Mouse (Mus musculus): ENCODE measurements around the gene Tnnc1. TPM values are rescaled to one million over a fixed set of nuclear protein-coding genes. Genes with fewer than 3 reads are reported as not detected.

Tnnc1 gene
- 0.23 TPM in 1 of 2 replicates, not detected in the other for polyA plus RNA-seq (2012; ENCODE audit: insufficient read depth, low replicate concordance)

DNA sequence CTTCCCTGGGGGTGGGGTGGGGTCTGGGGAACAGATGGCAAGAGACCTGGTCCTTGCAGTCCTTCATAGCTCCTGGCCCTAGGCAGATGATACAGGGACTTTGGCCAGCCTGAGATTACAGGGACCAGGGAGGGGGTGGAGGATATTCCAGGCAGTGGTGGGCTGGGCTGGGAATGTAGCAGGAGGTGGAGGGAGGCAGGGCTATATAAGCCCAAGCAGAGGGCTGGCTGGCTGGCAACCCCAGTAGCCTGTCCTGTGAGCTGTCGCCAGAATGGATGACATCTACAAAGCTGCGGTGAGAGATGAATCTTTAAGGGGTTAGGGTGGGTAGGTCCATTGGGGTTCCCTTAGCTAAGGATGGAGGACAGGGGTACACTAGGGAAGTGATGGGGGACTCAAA, at the start of gene Tnnc1:
TSS of gene Tnnc1 (plus strand) at position 229 of the 400 bp plus-strand sequence.
- no peak for TF ChIP-seq GATA1 (IDR thresholded peaks at IDR 0.05; ENCODE audit: borderline replicate concordance, low read length)
- TF ChIP-seq FLI1 (IDR thresholded peaks at IDR 0.05; ENCODE audit: low read length) = no peak
- Histone ChIP-seq H3K9me3 (no peaks in the 10 kb centered on the region), H3K27me3 (replicated peaks) (peaks cover 36% of the 10 kb centered on the region), H3K4me3 (replicated peaks) (peak within 1 kb of the TSS; percentile 99), H3K4me1 (peaks cover 41% of the 10 kb centered on the region), H3K36me3 (replicated peaks; ENCODE audit: low read length) (peaks cover 27% of the 10 kb centered on the region)

DNA sequence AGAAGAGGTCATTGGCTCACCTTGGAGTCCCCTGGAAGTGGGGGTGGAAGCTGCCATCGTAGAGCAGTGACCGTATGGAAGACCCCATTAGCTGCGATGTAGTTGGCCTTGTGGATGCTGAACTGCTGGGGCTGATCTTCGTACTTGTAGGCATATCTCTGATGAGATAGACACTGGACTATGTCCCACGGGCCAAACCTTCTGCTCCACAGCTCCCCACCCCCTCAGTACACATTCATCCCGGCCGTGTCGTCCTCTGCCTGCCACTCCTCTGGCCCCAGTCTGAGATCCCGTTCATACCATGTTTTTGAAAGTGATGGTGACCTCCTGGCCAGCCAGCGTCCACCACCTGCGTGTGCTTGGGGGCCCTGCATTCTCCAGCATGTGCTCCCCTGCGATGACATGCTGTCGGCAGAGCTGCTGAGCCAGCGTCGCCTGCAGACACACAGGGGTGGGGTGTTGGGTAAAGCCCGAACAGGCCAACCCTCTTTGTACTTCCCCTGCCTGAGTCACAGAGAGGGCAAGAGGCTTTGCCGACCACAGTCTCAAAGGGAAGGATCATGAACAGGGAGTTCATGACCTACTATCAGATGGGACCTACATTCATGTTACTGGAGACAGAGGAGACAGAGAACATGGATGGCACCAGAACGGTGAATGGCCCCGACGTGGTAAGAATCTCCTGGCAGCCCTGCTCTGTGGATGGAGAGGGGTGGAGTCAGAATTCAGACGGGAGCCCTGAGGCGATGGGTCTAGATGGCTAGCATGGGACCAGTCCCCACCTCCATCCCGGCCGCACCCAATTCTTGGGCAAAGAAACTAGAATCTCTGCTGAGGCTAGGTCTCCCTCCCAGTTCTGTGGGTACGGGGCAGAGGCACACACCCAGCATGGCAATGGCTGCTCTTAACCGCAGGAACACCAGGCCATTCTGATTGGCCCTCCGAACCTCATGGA, 47.6 kb upstream of the Tnnc1 start:
- no peak for TF ChIP-seq FLI1 (IDR thresholded peaks at IDR 0.05; ENCODE audit: low read length)
- no peak for TF ChIP-seq GATA1 (IDR thresholded peaks at IDR 0.05; ENCODE audit: borderline replicate concordance, low read length)
- Histone ChIP-seq H3K27me3 (replicated peaks) (peaks cover 92% of the 10 kb centered on the region), H3K4me3 (replicated peaks) (peak overlapping the region; percentile 80)

DNA sequence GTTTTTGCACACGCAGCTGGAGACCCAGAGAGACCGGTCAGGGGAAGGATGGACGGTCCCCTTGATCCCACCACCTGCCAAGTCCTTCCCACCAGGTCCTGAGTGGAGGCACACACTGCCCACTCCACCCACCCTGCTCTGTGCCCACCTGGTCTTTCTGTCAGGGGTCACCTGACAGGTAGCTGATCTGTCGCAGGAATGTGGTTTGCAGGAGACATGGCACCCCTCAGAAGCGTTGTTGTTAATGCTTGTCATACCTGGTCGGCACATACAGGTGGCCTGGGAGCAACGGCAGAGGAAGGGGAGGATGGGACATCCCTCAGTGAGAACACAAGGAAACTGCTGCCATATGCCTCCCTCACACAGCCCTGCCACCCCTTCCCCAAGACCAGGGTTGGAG, 46.9 kb upstream of the Tnnc1 start:
- H3K27me3 ChIP-seq (replicated peaks) = peaks cover 94% of the 10 kb centered on the region
- TF ChIP-seq FLI1 (IDR thresholded peaks at IDR 0.05; ENCODE audit: low read length) (no peak), GATA1 (IDR thresholded peaks at IDR 0.05; ENCODE audit: borderline replicate concordance, low read length) (no peak)
- H3K4me3 ChIP-seq (replicated peaks) = peak overlapping the region; percentile 78
- H3K36me3 ChIP-seq (replicated peaks; ENCODE audit: low read length) = no peaks in the 10 kb centered on the region
- H3K9me3 ChIP-seq = peaks cover 7% of the 10 kb centered on the region
- H3K4me1 ChIP-seq = peaks cover 41% of the 10 kb centered on the region

More for the DNA sequence above, 47.6 kb upstream of the Tnnc1 start:
- H3K4me1 ChIP-seq = peaks cover 35% of the 10 kb centered on the region
- peaks cover 11% of the 10 kb centered on the region for H3K9me3 ChIP-seq
- no peaks in the 10 kb centered on the region for H3K36me3 ChIP-seq (replicated peaks; ENCODE audit: low read length)

DNA sequence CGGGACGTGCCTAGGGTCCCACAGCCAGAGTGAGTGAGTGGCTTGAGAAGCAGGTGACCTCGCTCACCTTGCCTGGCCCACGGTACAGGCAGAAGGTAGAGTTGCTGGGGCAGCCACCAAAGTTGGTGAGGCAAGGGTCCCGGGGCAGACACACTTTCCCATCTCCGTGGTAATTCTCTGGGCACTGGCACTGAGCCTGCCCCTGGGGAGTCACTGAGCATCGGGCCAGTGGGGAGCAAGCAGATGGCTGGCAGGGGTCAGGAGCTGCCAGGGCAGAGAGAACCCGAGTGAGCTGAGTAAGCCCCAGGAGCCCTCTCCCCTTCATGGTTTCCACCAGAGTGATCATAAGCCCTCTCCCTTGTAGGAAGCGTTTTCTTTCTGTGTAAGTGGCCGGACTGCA, 46.5 kb upstream of the Tnnc1 start:
- Histone ChIP-seq H3K4me1 (peaks cover 46% of the 10 kb centered on the region), H3K4me3 (replicated peaks) (peak overlapping the region; percentile 78), H3K36me3 (replicated peaks; ENCODE audit: low read length) (no peaks in the 10 kb centered on the region), H3K9me3 (peaks cover 7% of the 10 kb centered on the region), H3K27me3 (replicated peaks) (peaks cover 97% of the 10 kb centered on the region)
- TF ChIP-seq GATA1 (IDR thresholded peaks at IDR 0.05; ENCODE audit: borderline replicate concordance, low read length) (no peak), FLI1 (IDR thresholded peaks at IDR 0.05; ENCODE audit: low read length) (no peak)

DNA sequence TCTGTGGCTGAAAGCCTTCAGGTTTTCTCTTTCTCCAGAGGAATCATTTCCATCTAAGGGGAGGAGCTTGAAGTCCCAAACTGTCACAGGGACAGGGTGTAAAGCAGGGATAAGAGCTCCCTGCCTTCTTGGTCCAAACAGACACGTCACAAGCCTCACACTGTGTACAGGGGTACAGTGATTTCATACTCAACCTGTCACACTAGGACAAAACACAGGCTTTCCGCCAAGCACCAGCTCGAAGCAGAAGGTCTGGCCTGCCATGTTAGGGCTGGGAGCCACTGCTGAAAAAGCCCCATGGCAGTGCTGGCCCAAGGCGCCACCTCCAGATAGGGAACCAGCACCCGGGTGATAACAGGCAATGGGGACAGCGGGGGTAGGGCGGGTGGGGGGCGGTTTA, 44.0 kb upstream of the Tnnc1 start:
- H3K4me1 ChIP-seq = peaks cover 64% of the 10 kb centered on the region
- H3K27me3 ChIP-seq (replicated peaks) = peaks cover 96% of the 10 kb centered on the region
- no peak overlapping the region for H3K4me3 ChIP-seq (replicated peaks)
- peaks cover 7% of the 10 kb centered on the region for H3K9me3 ChIP-seq
- no peaks in the 10 kb centered on the region for H3K36me3 ChIP-seq (replicated peaks; ENCODE audit: low read length)
- no peak for TF ChIP-seq FLI1 (IDR thresholded peaks at IDR 0.05; ENCODE audit: low read length)
- no peak for TF ChIP-seq GATA1 (IDR thresholded peaks at IDR 0.05; ENCODE audit: borderline replicate concordance, low read length)

DNA sequence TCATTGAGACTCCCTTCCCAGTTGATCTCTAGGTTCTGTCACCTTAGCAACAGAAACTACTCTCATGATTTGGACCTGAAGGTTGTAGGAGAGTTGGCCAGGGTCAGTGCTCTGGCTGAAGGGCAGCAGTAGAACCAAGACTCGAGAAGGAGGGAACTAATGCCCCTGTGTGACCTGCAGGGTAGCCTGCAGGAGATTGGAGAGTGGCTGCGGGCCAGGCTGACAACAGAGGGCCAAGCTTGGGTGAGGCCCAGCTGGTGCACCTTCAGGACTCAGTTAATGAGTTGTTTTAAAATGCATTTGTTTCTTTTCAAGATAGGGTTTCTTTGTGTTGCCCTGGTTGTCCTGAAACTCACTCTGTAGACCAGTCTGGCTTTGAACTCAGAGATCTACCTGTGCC, 43.1 kb upstream of the Tnnc1 start:
- peaks cover 72% of the 10 kb centered on the region for H3K4me1 ChIP-seq
- TF ChIP-seq GATA1 (IDR thresholded peaks at IDR 0.05; ENCODE audit: borderline replicate concordance, low read length) = no peak
- no peak for TF ChIP-seq FLI1 (IDR thresholded peaks at IDR 0.05; ENCODE audit: low read length)
- H3K36me3 ChIP-seq (replicated peaks; ENCODE audit: low read length) = peaks cover 1% of the 10 kb centered on the region
- peaks cover 87% of the 10 kb centered on the region for H3K27me3 ChIP-seq (replicated peaks)
- no peak overlapping the region for H3K4me3 ChIP-seq (replicated peaks)
- H3K9me3 ChIP-seq = peaks cover 7% of the 10 kb centered on the region

DNA sequence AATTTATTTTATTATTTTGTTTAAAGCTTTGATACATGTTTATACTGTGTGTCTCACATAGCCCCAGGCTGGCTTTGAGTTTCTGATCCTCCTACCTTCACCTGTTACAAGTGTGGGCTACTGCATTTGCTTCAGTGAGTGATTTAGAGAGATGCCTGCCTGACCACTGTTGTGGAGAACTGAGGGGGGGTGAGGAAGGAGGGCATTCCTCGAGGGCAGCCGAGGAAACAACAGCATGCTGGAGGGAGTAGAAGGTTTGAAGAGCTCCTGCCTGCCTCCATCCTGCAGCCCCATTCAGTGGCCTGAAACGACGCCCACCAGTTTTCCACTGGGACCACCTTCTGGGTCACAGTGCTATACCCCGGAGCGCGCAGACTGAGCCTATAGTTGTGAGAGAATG, 42.7 kb upstream of the Tnnc1 start:
- H3K27me3 ChIP-seq (replicated peaks) = peaks cover 83% of the 10 kb centered on the region

DNA sequence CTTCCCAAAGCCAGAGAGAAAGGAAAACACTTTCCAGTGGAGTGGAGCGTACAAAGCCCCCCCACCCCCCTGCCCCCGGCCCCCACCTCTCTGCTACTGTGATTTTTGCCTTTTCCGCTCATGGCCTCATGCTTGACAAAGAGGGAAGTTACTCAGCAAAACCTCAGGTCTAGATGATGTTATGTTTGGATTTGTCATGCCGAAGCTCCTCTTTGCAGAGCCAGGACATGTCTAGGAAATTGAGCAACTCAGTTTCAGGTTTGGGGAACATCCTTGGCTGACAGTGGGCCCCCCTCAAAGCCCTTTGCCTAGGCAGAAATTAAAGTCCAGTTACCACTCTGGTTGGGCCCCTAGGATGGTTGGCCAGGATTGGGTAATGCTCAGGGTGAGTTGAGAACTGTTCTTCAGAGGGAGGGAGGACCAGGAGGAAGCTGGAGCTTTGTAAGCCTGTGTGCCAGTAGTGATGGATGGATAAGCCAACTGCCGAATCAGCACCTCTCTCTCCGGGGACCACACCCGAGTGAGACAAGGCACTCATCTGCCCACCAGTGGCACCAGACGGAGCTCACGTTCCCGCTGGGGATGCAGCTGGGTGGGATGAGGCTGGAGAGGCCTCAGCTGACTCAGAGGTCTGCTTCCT, 42.0 kb upstream of the Tnnc1 start:
- peak overlapping the region; percentile 74 for H3K4me3 ChIP-seq (replicated peaks)
- H3K27me3 ChIP-seq (replicated peaks) = peaks cover 76% of the 10 kb centered on the region
- TF ChIP-seq GATA1 (IDR thresholded peaks at IDR 0.05; ENCODE audit: borderline replicate concordance, low read length) (no peak), FLI1 (IDR thresholded peaks at IDR 0.05; ENCODE audit: low read length) (no peak)
- peaks cover 76% of the 10 kb centered on the region for H3K4me1 ChIP-seq
- peaks cover 7% of the 10 kb centered on the region for H3K9me3 ChIP-seq
- H3K36me3 ChIP-seq (replicated peaks; ENCODE audit: low read length) = peaks cover 12% of the 10 kb centered on the region

More for the DNA sequence above, 42.7 kb upstream of the Tnnc1 start:
- Histone ChIP-seq H3K36me3 (replicated peaks; ENCODE audit: low read length) (peaks cover 6% of the 10 kb centered on the region), H3K9me3 (peaks cover 7% of the 10 kb centered on the region), H3K4me1 (peaks cover 72% of the 10 kb centered on the region), H3K4me3 (replicated peaks) (no peak overlapping the region)
- TF ChIP-seq FLI1 (IDR thresholded peaks at IDR 0.05; ENCODE audit: low read length) (no peak), GATA1 (IDR thresholded peaks at IDR 0.05; ENCODE audit: borderline replicate concordance, low read length) (no peak)

DNA sequence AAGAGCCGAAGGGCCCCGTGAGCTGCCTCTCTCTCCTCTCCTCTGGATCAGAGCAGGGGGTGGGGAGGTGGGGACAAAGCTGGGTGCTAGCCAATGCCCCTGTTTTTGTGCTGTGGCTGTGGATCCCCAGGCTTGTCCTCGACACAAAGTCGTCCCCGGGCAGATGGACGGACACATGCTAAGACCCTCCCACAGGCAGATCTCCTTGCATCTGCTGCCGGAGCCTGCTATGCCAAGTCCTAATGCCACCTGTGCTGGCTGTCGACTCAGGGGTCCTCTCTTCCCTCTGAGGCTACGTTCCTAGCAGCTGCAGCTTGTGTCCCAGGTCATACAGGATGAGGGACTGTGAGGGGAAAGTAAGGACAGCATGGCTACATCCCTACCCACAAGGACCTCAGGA, 41.3 kb upstream of the Tnnc1 start:
- H3K27me3 ChIP-seq (replicated peaks) = peaks cover 70% of the 10 kb centered on the region
- no peak for TF ChIP-seq GATA1 (IDR thresholded peaks at IDR 0.05; ENCODE audit: borderline replicate concordance, low read length)
- no peak for TF ChIP-seq FLI1 (IDR thresholded peaks at IDR 0.05; ENCODE audit: low read length)
- peaks cover 84% of the 10 kb centered on the region for H3K4me1 ChIP-seq
- H3K4me3 ChIP-seq (replicated peaks) = peak overlapping the region; percentile 54
- H3K36me3 ChIP-seq (replicated peaks; ENCODE audit: low read length) = peaks cover 19% of the 10 kb centered on the region
- peaks cover 7% of the 10 kb centered on the region for H3K9me3 ChIP-seq

DNA sequence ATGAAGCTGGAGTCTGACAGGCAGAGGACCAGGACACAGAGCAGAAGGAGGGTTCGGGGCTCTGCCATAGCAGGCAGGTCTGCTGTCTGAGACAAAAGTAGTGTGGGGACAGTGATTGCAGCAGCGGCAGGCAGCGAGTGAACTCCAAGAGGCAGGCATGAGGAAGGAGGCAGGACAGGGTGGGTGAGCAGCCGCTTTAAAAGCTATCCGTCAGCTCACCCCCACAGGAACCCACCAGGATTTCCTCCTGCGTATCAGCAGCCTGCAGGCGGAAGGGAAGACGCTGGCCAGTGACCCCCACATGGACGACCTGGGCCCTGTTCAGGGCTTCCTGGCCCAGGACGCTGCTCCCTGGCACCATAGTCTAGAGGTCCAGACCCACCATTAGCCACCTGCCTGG, 39.7 kb upstream of the Tnnc1 start, which contains the start of gene Stab1:
TSS of gene Stab1 (minus strand) at position 217 of the 400 bp plus-strand sequence.
- H3K9me3 ChIP-seq = peaks cover 7% of the 10 kb centered on the region
- peaks cover 95% of the 10 kb centered on the region for H3K4me1 ChIP-seq

More for the DNA sequence above, 39.7 kb upstream of the Tnnc1 start, which contains the start of gene Stab1:
- peaks cover 54% of the 10 kb centered on the region for H3K27me3 ChIP-seq (replicated peaks)
- peak within 1 kb of the TSS; percentile 82 for H3K4me3 ChIP-seq (replicated peaks)
- peaks cover 35% of the 10 kb centered on the region for H3K36me3 ChIP-seq (replicated peaks; ENCODE audit: low read length)
- TF ChIP-seq FLI1 (IDR thresholded peaks at IDR 0.05; ENCODE audit: low read length) = no peak
- TF ChIP-seq GATA1 (IDR thresholded peaks at IDR 0.05; ENCODE audit: borderline replicate concordance, low read length) = no peak
